Mouse (Mus musculus) urinary bladder, postnatal 25 days (tissue): ENCODE measurements at regions not wholly inside any gene's neighbourhood (a gene's known extent, or its start where the extent isn't known, plus 50 kb on each side); places are given as distances from the start of the nearest gene placed in this dataset.

ENCODE experiments used
- DNase-seq: peaks from one replicate; pipeline ENCODE4 v3.0.0; 2022; ENCODE audit warnings: low spot score

GRCm38 (mm10) chr10:125794504-125794903 is 171.5 kb upstream of the Lrig3 start:
- no peak for DNase-seq

GRCm38 (mm10) chr10:125795323-125795722 is 170.6 kb upstream of the Lrig3 start:
- no peak for DNase-seq

GRCm38 (mm10) chr10:125798678-125799077 is 167.3 kb upstream of the Lrig3 start:
- no peak for DNase-seq

GRCm38 (mm10) chr10:125800572-125801114 is 165.3 kb upstream of the Lrig3 start:
- no peak for DNase-seq

GRCm38 (mm10) chr10:125801450-125801849 is 164.5 kb upstream of the Lrig3 start:
- DNase-seq: no peak

GRCm38 (mm10) chr10:125802923-125803583 is 162.9 kb upstream of the Lrig3 start:
- no peak for DNase-seq

- DNase-seq: no peak
Observed at GRCm38 (mm10) chr10:125809763-125810361, 156.1 kb upstream of the Lrig3 start.

GRCm38 (mm10) chr10:125810590-125810989 is 155.4 kb upstream of the Lrig3 start:
- DNase-seq: no peak

GRCm38 (mm10) chr10:125814191-125814887 is 151.6 kb upstream of the Lrig3 start:
- no peak for DNase-seq

GRCm38 (mm10) chr10:125832134-125832533 is 133.8 kb upstream of the Lrig3 start:
- DNase-seq: no peak

GRCm38 (mm10) chr10:125832764-125833163 is 133.2 kb upstream of the Lrig3 start:
- no peak for DNase-seq

- no peak for DNase-seq
Observed at GRCm38 (mm10) chr10:125833989-125834388, 132.0 kb upstream of the Lrig3 start.

- DNase-seq: no peak
Observed at GRCm38 (mm10) chr10:125838982-125839381, 127.0 kb upstream of the Lrig3 start.

- DNase-seq: no peak
Observed at GRCm38 (mm10) chr10:125839621-125840141, 126.3 kb upstream of the Lrig3 start.

GRCm38 (mm10) chr10:125840388-125840787 is 125.6 kb upstream of the Lrig3 start:
- DNase-seq: no peak

- no peak for DNase-seq
Observed at GRCm38 (mm10) chr10:125844336-125844865, 121.6 kb upstream of the Lrig3 start.

- DNase-seq: no peak
Observed at GRCm38 (mm10) chr10:125845014-125845514, 120.9 kb upstream of the Lrig3 start.

GRCm38 (mm10) chr10:125850370-125850769 is 115.6 kb upstream of the Lrig3 start:
- DNase-seq: no peak

GRCm38 (mm10) chr10:125861734-125862133 is 104.2 kb upstream of the Lrig3 start:
- no peak for DNase-seq

- no peak for DNase-seq
Observed at GRCm38 (mm10) chr10:125866346-125866745, 99.6 kb upstream of the Lrig3 start.

GRCm38 (mm10) chr10:125884563-125884962 is 81.4 kb upstream of the Lrig3 start:
- DNase-seq: no peak

- no peak for DNase-seq
Observed at GRCm38 (mm10) chr10:125885796-125886195, 80.2 kb upstream of the Lrig3 start.
